Mouse (Mus musculus) thymus, adult 18-20 months (tissue): ENCODE measurements at regions not wholly inside any gene's neighbourhood (a gene's known extent, or its start where the extent isn't known, plus 50 kb on each side); places are given as distances from the start of the nearest gene placed in this dataset.

Source experiments
- DNase-seq, 2 experiments: peaks; one replicate each; pipeline ENCODE4 v3.0.0; 2022; ENCODE audit warnings: mixed read lengths in 2 of 2

DNA sequence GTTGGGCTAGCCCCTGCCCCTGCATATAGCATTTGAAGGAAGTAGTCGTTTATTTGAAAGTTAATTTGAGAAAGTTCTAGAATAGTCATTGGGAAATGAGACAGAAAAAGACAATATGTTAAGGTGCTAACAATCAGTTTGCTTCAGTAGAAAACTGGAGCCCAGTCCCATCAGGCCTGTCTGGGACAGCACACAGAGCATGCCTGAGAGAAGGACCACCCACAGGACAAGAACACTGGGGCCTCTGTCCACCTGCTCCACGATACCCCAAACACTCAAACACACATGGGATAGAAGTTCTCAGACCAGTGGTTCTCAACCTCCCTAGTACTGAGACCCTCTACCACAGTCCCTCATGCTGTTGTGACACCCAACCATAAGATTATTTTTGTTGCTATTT is 61.2 kb upstream of the Ctnnb1 start:
- DNase-seq: no peak

DNA sequence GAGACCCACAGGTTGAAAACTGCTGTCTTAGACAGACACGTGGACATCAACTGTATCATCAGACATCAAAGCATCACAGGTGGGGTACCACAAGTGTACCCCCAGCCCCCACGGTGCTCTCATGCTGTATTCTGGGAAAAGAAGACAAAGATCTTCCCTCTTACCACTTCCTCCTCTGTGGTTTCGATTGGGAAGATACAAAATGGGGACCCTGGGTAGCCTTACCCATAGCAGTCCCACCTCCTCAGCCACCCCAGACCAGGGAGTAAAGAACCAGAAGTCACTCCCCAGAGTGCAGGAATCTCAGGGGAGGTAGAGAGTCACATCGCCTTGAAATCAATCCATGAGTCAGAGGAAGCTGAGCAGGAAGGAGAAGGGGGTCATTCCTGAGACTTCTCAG is 60.7 kb upstream of the Ctnnb1 start:
- no peak for DNase-seq

DNA sequence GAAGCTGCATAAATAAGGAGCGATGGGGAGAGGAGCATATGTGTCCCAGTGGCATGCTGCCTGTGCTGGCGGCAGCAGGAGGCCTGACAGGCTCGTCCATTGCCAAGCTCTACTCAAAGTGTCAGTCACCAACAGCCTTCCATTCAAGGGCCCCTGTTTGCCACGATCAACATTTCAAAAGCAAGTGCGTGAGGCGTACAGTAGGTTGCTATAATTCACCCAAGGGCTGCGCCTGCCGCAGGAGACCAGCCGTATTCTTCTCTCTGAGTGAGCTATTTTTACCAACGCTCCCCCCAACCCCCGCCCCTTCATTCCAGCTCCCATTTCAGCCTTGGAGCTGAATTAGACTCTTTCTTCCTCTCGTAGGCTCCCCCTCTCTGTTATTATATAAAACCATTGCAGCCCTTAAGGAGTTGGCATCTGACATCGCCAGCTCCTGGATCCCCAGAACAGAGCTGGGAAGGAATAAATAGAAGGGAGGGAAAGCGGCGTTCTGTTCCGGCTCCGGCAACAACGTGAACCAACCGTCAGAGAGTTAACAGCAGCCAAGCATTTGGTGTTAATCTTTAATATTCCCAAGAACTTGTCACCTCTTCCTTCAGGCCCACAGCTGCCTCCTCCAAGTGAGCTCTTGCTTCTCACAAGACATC is 59.5 kb upstream of the Ctnnb1 start:
- DNase-seq: no peak

DNA sequence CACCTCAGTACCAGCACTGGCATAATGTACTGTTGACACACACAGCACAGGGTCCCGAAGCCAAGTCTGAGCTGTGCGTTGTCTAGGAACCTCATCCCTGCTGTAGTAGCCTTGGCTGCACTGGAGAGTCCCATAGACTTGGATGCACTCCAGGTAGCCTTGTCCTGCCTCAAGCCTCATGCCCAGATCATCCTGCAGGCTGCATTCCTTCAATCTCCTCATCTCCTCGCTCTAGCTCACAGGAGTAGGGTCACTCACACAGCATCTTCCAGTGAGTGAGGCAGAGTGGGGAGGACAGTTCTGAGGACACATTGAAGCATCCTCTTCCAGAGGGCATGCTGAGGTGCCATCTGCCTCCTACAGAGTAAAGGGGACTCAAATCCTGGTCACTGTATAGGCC is 55.7 kb upstream of the Ctnnb1 start:
- no peak for DNase-seq

DNA sequence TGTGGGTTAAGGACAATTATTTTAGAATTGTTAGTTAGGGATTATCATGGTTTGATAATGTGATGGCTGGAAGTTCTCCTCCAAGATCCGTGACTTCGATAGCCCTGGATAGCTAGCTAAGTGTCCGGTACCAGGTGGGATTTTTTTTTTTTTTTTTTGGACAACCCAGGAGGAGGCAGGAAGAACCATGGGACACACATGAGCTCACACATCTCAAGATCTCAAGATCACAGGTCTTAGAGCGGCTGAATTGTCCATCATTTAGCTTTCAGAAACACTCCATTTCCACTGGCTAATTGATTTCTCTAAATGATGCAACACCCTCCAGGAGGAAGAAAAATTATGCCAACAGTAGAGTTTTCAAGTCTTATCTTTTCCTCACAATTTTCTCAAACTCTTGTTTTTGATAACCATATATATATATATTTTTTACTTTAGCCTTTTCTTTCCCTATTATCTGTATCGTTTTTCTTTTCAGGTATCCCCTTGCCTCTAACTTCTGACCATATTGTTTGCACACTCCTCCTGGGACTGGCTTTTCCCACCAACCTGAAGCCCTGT is 54.5 kb upstream of the Ctnnb1 start:
- DNase-seq: no peak

DNA sequence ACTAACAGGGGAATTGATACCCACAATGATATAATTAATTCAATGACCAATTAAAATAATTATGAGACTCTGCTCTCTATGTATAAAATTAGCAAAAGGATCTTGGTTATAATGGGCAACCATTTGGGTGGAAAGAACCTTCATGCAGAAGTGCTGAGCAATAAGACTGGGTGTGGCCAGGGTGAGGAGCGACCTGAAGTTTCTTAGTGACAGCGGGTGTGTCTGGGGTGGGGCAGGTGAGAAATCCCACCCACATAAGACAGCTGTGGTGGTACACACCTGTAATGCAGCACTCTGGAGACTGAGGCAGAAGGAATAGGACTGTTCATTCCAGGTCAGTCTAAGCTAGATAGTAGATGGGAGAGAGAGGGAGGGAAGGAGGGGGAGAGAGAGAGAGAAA is 51.9 kb upstream of the Ctnnb1 start:
- no peak for DNase-seq
